Mouse (Mus musculus) thymus, adult 2 months (tissue): ENCODE data around the gene Phf23. TPM values are rescaled to one million over a fixed set of nuclear protein-coding genes. Genes with fewer than 3 reads are reported as not detected.

Experiments
- DNase-seq: peaks from one replicate; pipeline ENCODE4 v3.0.0; 2021
- H3K27ac ChIP-seq: fragments of 200-500 bp; 2 replicates; pipeline ENCODE4 v1.5.1; 2012; ENCODE audit warnings: low read length, control low read depth; ENCODE audit not compliant: control insufficient read depth, insufficient read depth
- H3K27me3 ChIP-seq: fragments of 200-500 bp; 2 replicates; pipeline ENCODE4 v1.6.1; 2012; ENCODE audit warnings: mild to moderate bottlenecking, low read length, moderate library complexity, mixed read lengths; ENCODE audit not compliant: control insufficient read depth, insufficient read depth
- H3K36me3 ChIP-seq: fragments of 200-500 bp; 2 replicates; pipeline ENCODE4 v1.6.1; 2012; ENCODE audit warnings: mild to moderate bottlenecking, low read length, moderate library complexity; ENCODE audit not compliant: control insufficient read depth, insufficient read depth
- H3K4me1 ChIP-seq: fragments of 200-500 bp; replicated peaks from 2 replicates; pipeline ENCODE4 v1.6.1; 2012; ENCODE audit warnings: low read length; ENCODE audit not compliant: control insufficient read depth, insufficient read depth
- H3K4me3 ChIP-seq: fragments of 200-500 bp; 2 replicates; pipeline ENCODE4 v1.5.1; 2012; ENCODE audit warnings: mild to moderate bottlenecking, low read length, control low read depth, moderate library complexity; ENCODE audit not compliant: control insufficient read depth, insufficient read depth
- CTCF ChIP-seq: fragments of 200-500 bp; IDR thresholded peaks from 2 replicates; pipeline ENCODE4 v1.5.1; 2012; ENCODE audit warnings: mild to moderate bottlenecking, control low read depth, low read length, moderate library complexity, borderline replicate concordance; ENCODE audit not compliant: control insufficient read depth, poor library complexity, insufficient read depth; ENCODE audit errors: extremely low read depth
- POLR2A ChIP-seq: fragments of 200-500 bp; IDR thresholded peaks from 2 replicates; pipeline ENCODE4 v1.6.1; 2012; ENCODE audit warnings: mild to moderate bottlenecking, low read length, control low read depth, moderate library complexity; ENCODE audit not compliant: control insufficient read depth, poor library complexity, insufficient read depth; ENCODE audit errors: extremely low read depth
- WGBS: fragments of 180-500 bp; shearing (Covaris S2); methylation state at CpG from one replicate; pipeline ENCODE4 v1.1.7; 2018; 5-methylcytosine and 5-hydroxymethylcytosine counted together
- polyA plus RNA-seq: library from polyadenylated mRNA; depleted of rRNA; stranded (reverse); fragments of >200 nt; gene quantifications from 2 replicates; pipeline ENCODE4 v1.2.3, GENCODE M21; 2012

The Phf23 gene
- polyA plus RNA-seq, 1 experiment: 43.4 TPM

GRCm38 (mm10) chr11:70023481-70024150 is 28.0 kb downstream of the Phf23 start:
- TF ChIP-seq CTCF (no peak), POLR2A (no peak)
- peaks cover 53% of the 10 kb centered on the region for H3K4me1 ChIP-seq
- no peaks in the 10 kb centered on the region for H3K27me3 ChIP-seq
- WGBS: 73% methylated on average over 29 of the region's 29 CpGs
- H3K27ac ChIP-seq: no peak overlapping the region
- H3K4me3 ChIP-seq: no peak overlapping the region
- no peak for DNase-seq
- no peaks in the 10 kb centered on the region for H3K36me3 ChIP-seq

GRCm38 (mm10) chr11:70024151-70024514 is 28.6 kb downstream of the Phf23 start:
- TF ChIP-seq CTCF: no peak
- no peak for TF ChIP-seq POLR2A
- no peak overlapping the region for H3K4me3 ChIP-seq
- DNase-seq: no peak
- 70% methylated on average over 6 of the region's 6 CpGs for WGBS
- H3K27ac ChIP-seq: no peak overlapping the region
- H3K27me3 ChIP-seq: no peaks in the 10 kb centered on the region
- peaks cover 55% of the 10 kb centered on the region for H3K4me1 ChIP-seq
- no peaks in the 10 kb centered on the region for H3K36me3 ChIP-seq

- Histone ChIP-seq H3K27ac (no peak overlapping the region), H3K4me3 (no peak overlapping the region), H3K4me1 (peaks cover 44% of the 10 kb centered on the region), H3K36me3 (peaks cover 12% of the 10 kb centered on the region), H3K27me3 (no peaks in the 10 kb centered on the region)
- DNase-seq: no peak
- WGBS: 86% methylated on average over 19 of the region's 19 CpGs
- TF ChIP-seq POLR2A (no peak), CTCF (no peak)
These were observed 31.1 kb downstream of the Phf23 start for GRCm38 (mm10) chr11:70026689-70027088.

GRCm38 (mm10) chr11:70027397-70027796 is 31.8 kb downstream of the Phf23 start:
- H3K36me3 ChIP-seq: peaks cover 19% of the 10 kb centered on the region
- H3K27me3 ChIP-seq: no peaks in the 10 kb centered on the region
- H3K27ac ChIP-seq: no peak overlapping the region
- 91% methylated on average over 9 of the region's 9 CpGs for WGBS
- TF ChIP-seq CTCF: no peak
- TF ChIP-seq POLR2A: no peak
- H3K4me3 ChIP-seq: no peak overlapping the region
- H3K4me1 ChIP-seq: peaks cover 42% of the 10 kb centered on the region
- no peak for DNase-seq

- Histone ChIP-seq H3K27me3 (no peaks in the 10 kb centered on the region), H3K4me3 (no peak overlapping the region), H3K4me1 (peaks cover 42% of the 10 kb centered on the region), H3K27ac (no peak overlapping the region), H3K36me3 (peaks cover 24% of the 10 kb centered on the region)
- TF ChIP-seq POLR2A (no peak), CTCF (no peak)
- DNase-seq: no peak
- WGBS: 65% methylated on average over 12 of the region's 12 CpGs
These were observed 33.0 kb downstream of the Phf23 start for GRCm38 (mm10) chr11:70028401-70029129.

- no peaks in the 10 kb centered on the region for H3K27me3 ChIP-seq
- peak overlapping the region; percentile 0; the same call in 1 of the 2 replicates for H3K4me3 ChIP-seq
- DNase-seq: peak; percentile 71
- 21% methylated on average over 20 of the region's 20 CpGs for WGBS
- peaks cover 39% of the 10 kb centered on the region for H3K4me1 ChIP-seq
- H3K36me3 ChIP-seq: peaks cover 24% of the 10 kb centered on the region
- H3K27ac ChIP-seq: peak overlapping the region; percentile 10; the same call in 1 of the 2 replicates
- TF ChIP-seq CTCF: no peak
- TF ChIP-seq POLR2A: no peak
These were observed 33.7 kb downstream of the Phf23 start for GRCm38 (mm10) chr11:70029130-70029801.
